Mouse (Mus musculus) intestine, embryonic 16.5 days (tissue): ENCODE measurements around the gene Imp3. TPM values are rescaled to one million over a fixed set of nuclear protein-coding genes. Genes with fewer than 3 reads are reported as not detected.
"Not testable (repeated sequence)": the region's sequence is repeated elsewhere in the genome, so short reads cannot be mapped to it uniquely, and the experiment has no call there.

Source experiments
- ATAC-seq: fragments of 200-750 bp; cut with Nextera tagmentation; 2 replicates; pipeline ENCODE4 v1.8.0; 2017; ENCODE audit warnings: moderate TSS enrichment, moderate library complexity
- H3K27ac ChIP-seq: fragments of 300-500 bp; sonication (generic); 2 replicates; pipeline ENCODE4 v1.5.1; 2014; ENCODE audit warnings: mild to moderate bottlenecking, low read length
- H3K27me3 ChIP-seq: fragments of 300-500 bp; sonication (generic); replicated peaks from 2 replicates; pipeline ENCODE4 v1.6.1; 2014; ENCODE audit warnings: low read length, control low read depth, mixed read lengths; ENCODE audit not compliant: control insufficient read depth, insufficient read depth
- H3K36me3 ChIP-seq: fragments of 300-500 bp; sonication (generic); 2 replicates; pipeline ENCODE4 v1.6.1; 2014; ENCODE audit warnings: low read length, control low read depth; ENCODE audit not compliant: control insufficient read depth, insufficient read depth
- H3K4me1 ChIP-seq: fragments of 300-500 bp; sonication (generic); 2 replicates; pipeline ENCODE4 v1.6.1; 2014; ENCODE audit warnings: low read length, control low read depth, mixed read lengths; ENCODE audit not compliant: control insufficient read depth, insufficient read depth
- H3K4me2 ChIP-seq: fragments of 300-500 bp; sonication (generic); 2 replicates; pipeline ENCODE4 v1.6.1; 2014; ENCODE audit warnings: low read depth, low read length, control low read depth
- H3K4me3 ChIP-seq: fragments of 300-500 bp; sonication (generic); 2 replicates; pipeline ENCODE4 v1.5.1; 2014; ENCODE audit warnings: mild to moderate bottlenecking, low read length
- H3K9ac ChIP-seq: fragments of 300-500 bp; sonication (generic); 2 replicates; pipeline ENCODE4 v1.6.1; 2014; ENCODE audit warnings: low read depth, low read length
- H3K9me3 ChIP-seq: fragments of 300-500 bp; sonication (generic); 2 replicates; pipeline ENCODE4 v1.6.1; 2016; ENCODE audit warnings: low read length, control low read depth; ENCODE audit not compliant: control insufficient read depth
- WGBS: fragments of 180-500 bp; shearing (Covaris S2); extraction: QIAGEN DNeasy Blood & Tissue Kit; methylation state at CpG from one replicate; pipeline ENCODE4 v1.1.7; 2014; 5-methylcytosine and 5-hydroxymethylcytosine counted together
- polyA plus RNA-seq: library from polyadenylated mRNA; unstranded; fragments of >200 nt; fragmentation: Nextera tagmentation; extraction: Ambion mirVana; gene quantifications from 2 replicates; pipeline ENCODE4 v1.2.1, GENCODE M21; 2015

The Imp3 gene
- polyA plus RNA-seq, 1 experiment from 2014 or later = 67.2 TPM

- Histone ChIP-seq H3K4me2 (no peak overlapping the region), H3K4me1 (peaks cover 7% of the 10 kb centered on the region; the same call in 1 of the 2 replicates), H3K27me3 (no peaks in the 10 kb centered on the region), H3K36me3 (no peaks in the 10 kb centered on the region), H3K9me3 (no peaks in the 10 kb centered on the region), H3K27ac (no peak overlapping the region), H3K9ac (no peak overlapping the region), H3K4me3 (no peak overlapping the region)
- WGBS = 73% methylated on average over 11 of the region's 11 CpGs
- no peak for ATAC-seq
Observed at GRCm38 (mm10) chr9:56899409-56899808, 37.9 kb upstream of the Imp3 start.

GRCm38 (mm10) chr9:56900060-56900459, 37.2 kb upstream of the Imp3 start:
- Histone ChIP-seq H3K27ac (no peak overlapping the region), H3K4me3 (no peak overlapping the region), H3K9ac (no peak overlapping the region), H3K27me3 (no peaks in the 10 kb centered on the region), H3K9me3 (no peaks in the 10 kb centered on the region), H3K4me2 (no peak overlapping the region), H3K4me1 (peaks cover 7% of the 10 kb centered on the region; the same call in 1 of the 2 replicates), H3K36me3 (no peaks in the 10 kb centered on the region)
- no peak for ATAC-seq

- WGBS = 42% methylated on average over 9 of the region's 9 CpGs
- no peaks in the 10 kb centered on the region for H3K27me3 ChIP-seq
- no peak overlapping the region for H3K4me3 ChIP-seq
- H3K4me2 ChIP-seq = no peak overlapping the region
- H3K36me3 ChIP-seq = no peaks in the 10 kb centered on the region
- no peak overlapping the region for H3K9ac ChIP-seq
- peaks cover 7% of the 10 kb centered on the region; the same call in 1 of the 2 replicates for H3K4me1 ChIP-seq
- no peak overlapping the region for H3K27ac ChIP-seq
- no peaks in the 10 kb centered on the region for H3K9me3 ChIP-seq
- no peak for ATAC-seq
Observed at GRCm38 (mm10) chr9:56900571-56900970, 36.7 kb upstream of the Imp3 start.

- H3K4me2 ChIP-seq = no peak overlapping the region
- WGBS = 41% methylated on average over 8 of the region's 8 CpGs
Observed at GRCm38 (mm10) chr9:56901187-56901586, 36.1 kb upstream of the Imp3 start.

GRCm38 (mm10) chr9:56903662-56904061, 33.6 kb upstream of the Imp3 start:
- Histone ChIP-seq H3K27ac (no peak overlapping the region), H3K4me2 (no peak overlapping the region), H3K4me1 (peaks cover 7% of the 10 kb centered on the region; the same call in 1 of the 2 replicates), H3K36me3 (no peaks in the 10 kb centered on the region), H3K4me3 (no peak overlapping the region), H3K9ac (no peak overlapping the region), H3K9me3 (no peaks in the 10 kb centered on the region), H3K27me3 (no peaks in the 10 kb centered on the region)
- 75% methylated on average over 3 of the region's 3 CpGs for WGBS
- no peak for ATAC-seq

More at GRCm38 (mm10) chr9:56901187-56901586, 36.1 kb upstream of the Imp3 start:
- Histone ChIP-seq H3K9ac (no peak overlapping the region), H3K4me1 (peaks cover 7% of the 10 kb centered on the region; the same call in 1 of the 2 replicates), H3K4me3 (no peak overlapping the region), H3K9me3 (no peaks in the 10 kb centered on the region), H3K27me3 (no peaks in the 10 kb centered on the region), H3K36me3 (no peaks in the 10 kb centered on the region), H3K27ac (no peak overlapping the region)
- peak; percentile 88 for ATAC-seq

GRCm38 (mm10) chr9:56907549-56907948, 29.7 kb upstream of the Imp3 start:
- no peaks in the 10 kb centered on the region for H3K36me3 ChIP-seq
- no peak overlapping the region for H3K9ac ChIP-seq
- no peaks in the 10 kb centered on the region for H3K9me3 ChIP-seq
- H3K4me1 ChIP-seq = no peaks in the 10 kb centered on the region
- 72% methylated on average over 9 of the region's 9 CpGs for WGBS
- no peak overlapping the region for H3K27ac ChIP-seq
- no peak overlapping the region for H3K4me2 ChIP-seq
- H3K4me3 ChIP-seq = no peak overlapping the region
- H3K27me3 ChIP-seq = no peaks in the 10 kb centered on the region
- ATAC-seq = 0 out of 2 replicates have a peak, but pooled peaks have one; percentile 11

GRCm38 (mm10) chr9:56909991-56910390, 27.3 kb upstream of the Imp3 start:
- 42% methylated on average over 4 of the region's 4 CpGs for WGBS
- not testable (repeated sequence) for H3K27ac ChIP-seq, H3K4me2 ChIP-seq, ATAC-seq, H3K9ac ChIP-seq, H3K27me3 ChIP-seq, H3K36me3 ChIP-seq, H3K4me1 ChIP-seq, H3K9me3 ChIP-seq, H3K4me3 ChIP-seq

GRCm38 (mm10) chr9:56911017-56911416, 26.3 kb upstream of the Imp3 start:
- H3K9ac ChIP-seq = no peak overlapping the region
- ATAC-seq = no peak
- H3K4me3 ChIP-seq = no peak overlapping the region
- 15% methylated on average over 1 of the region's 1 CpGs for WGBS
- H3K4me2 ChIP-seq = no peak overlapping the region
- H3K4me1 ChIP-seq = no peaks in the 10 kb centered on the region
- no peaks in the 10 kb centered on the region for H3K36me3 ChIP-seq
- H3K27me3 ChIP-seq = no peaks in the 10 kb centered on the region
- H3K27ac ChIP-seq = no peak overlapping the region
- H3K9me3 ChIP-seq = no peaks in the 10 kb centered on the region

- WGBS = 77% methylated on average over 9 of the region's 9 CpGs
Observed at GRCm38 (mm10) chr9:56913991-56914390, 23.3 kb upstream of the Imp3 start.

GRCm38 (mm10) chr9:56915116-56915515, 22.2 kb upstream of the Imp3 start:
- H3K27ac ChIP-seq = no peak overlapping the region
- no peak overlapping the region for H3K4me2 ChIP-seq
- H3K9me3 ChIP-seq = no peaks in the 10 kb centered on the region
- no peaks in the 10 kb centered on the region for H3K27me3 ChIP-seq
- ATAC-seq = no peak
- H3K4me3 ChIP-seq = no peak overlapping the region
- H3K36me3 ChIP-seq = no peaks in the 10 kb centered on the region
- no peak overlapping the region for H3K9ac ChIP-seq
- WGBS = 78% methylated on average over 1 of the region's 1 CpGs
- H3K4me1 ChIP-seq = no peaks in the 10 kb centered on the region

More at GRCm38 (mm10) chr9:56913991-56914390, 23.3 kb upstream of the Imp3 start:
- Histone ChIP-seq H3K4me1 (no peaks in the 10 kb centered on the region), H3K27me3 (no peaks in the 10 kb centered on the region), H3K4me2 (no peak overlapping the region), H3K27ac (no peak overlapping the region), H3K9me3 (no peaks in the 10 kb centered on the region), H3K4me3 (no peak overlapping the region), H3K36me3 (no peaks in the 10 kb centered on the region), H3K9ac (no peak overlapping the region)
- no peak for ATAC-seq
